Mouse (Mus musculus) thymus, adult 2 months (tissue): ENCODE data around the gene Fras1.

ENCODE experiments used
- CTCF ChIP-seq: fragments of 200-500 bp; IDR thresholded peaks from 2 replicates; pipeline ENCODE4 v1.5.1; 2012; ENCODE audit warnings: mild to moderate bottlenecking, control low read depth, low read length, moderate library complexity, borderline replicate concordance; ENCODE audit not compliant: control insufficient read depth, poor library complexity, insufficient read depth; ENCODE audit errors: extremely low read depth
- POLR2A ChIP-seq: fragments of 200-500 bp; IDR thresholded peaks from 2 replicates; pipeline ENCODE4 v1.6.1; 2012; ENCODE audit warnings: mild to moderate bottlenecking, low read length, control low read depth, moderate library complexity; ENCODE audit not compliant: control insufficient read depth, poor library complexity, insufficient read depth; ENCODE audit errors: extremely low read depth

DNA sequence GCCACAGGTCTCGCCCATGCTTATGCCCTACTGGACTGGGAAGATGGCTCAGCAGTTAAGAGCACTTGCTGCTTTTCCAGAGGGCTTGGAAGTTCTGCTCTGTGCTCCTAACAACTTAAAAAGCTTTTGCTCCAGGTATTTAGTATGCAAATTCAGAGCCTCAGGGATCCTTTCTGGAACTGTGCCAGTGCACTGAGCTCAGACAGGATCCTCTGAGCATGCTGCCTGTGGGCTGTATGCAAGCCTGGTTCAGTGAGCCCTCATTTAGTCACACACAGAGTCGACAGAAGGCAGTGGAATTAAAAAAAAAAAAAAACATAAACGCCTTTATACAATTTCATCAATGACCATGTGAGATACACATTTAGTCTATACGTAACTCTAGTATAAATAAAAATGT is 436.9 kb downstream of the Fras1 start:
- no peak for TF ChIP-seq CTCF
- no peak for TF ChIP-seq POLR2A
